Mouse (Mus musculus) heart, embryonic 11.5 days (tissue): Measurements from ENCODE around the gene Rtn4r. TPM values are rescaled to one million over a fixed set of nuclear protein-coding genes. Genes with fewer than 3 reads are reported as not detected.
A peak's percentile ranks its signal among the peaks of the same experiment; 100 is the strongest.

Experiments used
- ATAC-seq: fragments of 200-750 bp; cut with Nextera tagmentation; replicated peaks from 2 replicates; pipeline ENCODE4 v1.8.0; 2017; ENCODE audit warnings: moderate library complexity; ENCODE audit not compliant: insufficient number of reproducible peaks, low FRiP score, low TSS enrichment
- H3K27ac ChIP-seq: fragments of 300-500 bp; sonication (generic); 2 replicates; pipeline ENCODE4 v1.5.1; 2014; ENCODE audit warnings: mild to moderate bottlenecking, low read depth, low read length
- H3K27me3 ChIP-seq: fragments of 300-500 bp; sonication (generic); 2 replicates; pipeline ENCODE4 v1.6.1; 2014; ENCODE audit warnings: mild to moderate bottlenecking, low read length, mixed read lengths; ENCODE audit not compliant: control insufficient read depth, insufficient read depth
- H3K36me3 ChIP-seq: fragments of 300-500 bp; sonication (generic); 2 replicates; pipeline ENCODE4 v1.6.1; 2014; ENCODE audit warnings: mild to moderate bottlenecking, low read length, moderate library complexity, mixed read lengths; ENCODE audit not compliant: control insufficient read depth, insufficient read depth
- H3K4me1 ChIP-seq: fragments of 300-500 bp; sonication (generic); 2 replicates; pipeline ENCODE4 v1.6.1; 2014; ENCODE audit warnings: low read length; ENCODE audit not compliant: control insufficient read depth, insufficient read depth
- H3K4me2 ChIP-seq: fragments of 300-500 bp; sonication (generic); 2 replicates; pipeline ENCODE4 v1.6.1; 2014; ENCODE audit warnings: mild to moderate bottlenecking, moderate library complexity
- H3K4me3 ChIP-seq: fragments of 300-500 bp; sonication (generic); 2 replicates; pipeline ENCODE4 v1.5.1; 2014; ENCODE audit warnings: low read depth, low read length
- H3K9ac ChIP-seq: fragments of 300-500 bp; sonication (generic); 2 replicates; pipeline ENCODE4 v1.6.1; 2014; ENCODE audit warnings: mild to moderate bottlenecking, low read depth, low read length, moderate library complexity
- H3K9me3 ChIP-seq: fragments of 300-500 bp; sonication (generic); replicated peaks from 2 replicates; pipeline ENCODE4 v1.6.1; 2016; ENCODE audit warnings: low read length; ENCODE audit not compliant: control insufficient read depth
- WGBS: fragments of 180-500 bp; shearing (Covaris S2); extraction: QIAGEN DNeasy Blood & Tissue Kit; methylation state at CpG from one replicate; pipeline ENCODE4 v1.1.7; 2014; ENCODE audit not compliant: insufficient replicate concordance; 5-methylcytosine and 5-hydroxymethylcytosine counted together
- polyA plus RNA-seq: library from polyadenylated mRNA; unstranded; fragments of >200 nt; fragmentation: Nextera tagmentation; extraction: Ambion mirVana; gene quantifications from 2 replicates; pipeline ENCODE4 v1.2.1, GENCODE M21; 2014

The Rtn4r gene
- polyA plus RNA-seq, 1 experiment from 2014 or later: 0.26 TPM

DNA sequence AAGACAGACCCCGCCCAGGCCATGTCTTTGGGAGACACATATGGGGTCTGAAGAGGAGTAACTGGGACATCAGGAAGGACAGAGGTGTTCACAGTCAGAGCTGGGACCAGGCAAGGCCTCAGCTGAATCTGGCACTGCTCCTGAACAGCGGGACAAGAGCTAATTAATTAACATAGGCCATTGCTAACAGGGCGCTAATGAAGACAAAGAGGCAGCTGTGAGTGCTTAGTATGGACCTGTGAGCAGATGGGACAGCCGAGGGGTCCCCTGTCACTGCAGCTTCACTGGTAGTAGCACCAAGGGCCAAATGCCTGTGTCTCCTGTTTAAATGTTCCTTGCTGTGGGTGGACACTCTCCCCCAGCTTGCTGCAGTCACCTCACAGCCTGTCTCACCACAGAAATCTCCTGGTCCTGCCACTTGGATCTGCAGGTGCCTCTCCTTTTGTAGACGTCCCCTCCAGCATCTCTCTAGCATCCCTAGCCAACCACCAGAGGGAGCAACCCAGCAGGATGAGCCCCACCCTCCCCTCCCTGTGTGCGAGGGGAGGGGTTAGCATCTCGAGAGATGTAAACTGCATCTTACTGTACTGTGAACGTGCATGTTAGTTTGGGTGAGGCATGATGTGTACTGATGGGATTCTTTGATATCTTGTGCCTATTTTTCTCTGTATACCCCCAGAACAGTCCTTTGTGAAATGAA is 8.3 kb upstream of the Rtn4r start:
- no peak for ATAC-seq

DNA sequence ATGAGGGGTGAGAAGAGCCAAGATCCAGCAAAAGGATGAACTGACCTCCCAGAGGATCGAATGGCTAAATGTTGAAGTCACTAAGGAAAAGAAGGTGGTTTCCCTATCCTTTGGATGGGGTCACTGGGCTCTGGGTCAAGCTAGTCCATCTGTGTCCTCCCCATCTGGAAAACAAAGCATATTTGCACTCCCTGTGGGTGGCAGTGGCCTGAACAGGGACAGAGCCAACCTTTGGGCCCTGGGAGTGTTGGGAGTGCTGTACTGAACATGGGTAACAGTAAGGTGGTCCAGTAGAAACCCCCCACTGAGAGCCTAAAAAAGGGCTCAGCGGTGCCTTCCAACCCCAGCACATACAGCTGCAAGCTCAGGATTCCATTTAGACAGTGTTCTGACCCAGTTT is 4.7 kb upstream of the Rtn4r start:
- Histone ChIP-seq H3K4me1 (peaks cover 3% of the 10 kb centered on the region; the same call in 1 of the 2 replicates), H3K4me2 (no peak overlapping the region), H3K36me3 (no peaks in the 10 kb centered on the region), H3K9me3 (no peaks in the 10 kb centered on the region), H3K4me3 (no peak overlapping the region), H3K27me3 (peaks cover 35% of the 10 kb centered on the region), H3K27ac (no peak overlapping the region), H3K9ac (no peak overlapping the region)
- 73% methylated on average over 2 of the region's 2 CpGs for WGBS
- no peak for ATAC-seq

More for the DNA sequence above, 8.3 kb upstream of the Rtn4r start:
- H3K4me3 ChIP-seq: no peak overlapping the region
- no peaks in the 10 kb centered on the region for H3K4me1 ChIP-seq
- H3K27me3 ChIP-seq: peaks cover 2% of the 10 kb centered on the region
- no peaks in the 10 kb centered on the region for H3K9me3 ChIP-seq
- H3K27ac ChIP-seq: no peak overlapping the region
- H3K9ac ChIP-seq: no peak overlapping the region
- WGBS: 19% methylated on average over 8 of the region's 8 CpGs
- H3K36me3 ChIP-seq: no peaks in the 10 kb centered on the region
- no peak overlapping the region for H3K4me2 ChIP-seq

DNA sequence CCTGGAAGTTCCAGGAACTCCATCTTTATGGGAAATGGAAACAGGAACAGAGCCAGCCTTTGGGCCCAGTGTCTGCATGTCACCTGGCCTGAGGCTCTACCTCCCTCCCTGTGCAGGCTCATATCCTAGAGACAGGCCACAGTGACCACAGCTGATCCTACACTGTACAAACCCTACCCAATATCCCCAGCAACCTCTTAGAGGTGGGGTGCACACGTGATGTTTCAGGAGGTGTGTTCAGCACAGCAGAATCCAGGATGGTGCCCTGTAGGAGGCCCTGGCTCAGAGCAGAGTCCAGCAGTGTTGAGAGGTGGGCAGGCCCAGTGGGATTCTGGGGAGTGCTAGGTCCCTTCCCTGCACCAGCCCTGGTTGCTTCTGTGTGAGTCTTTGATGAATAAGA is 4.0 kb upstream of the Rtn4r start:
- no peaks in the 10 kb centered on the region for H3K36me3 ChIP-seq
- 45% methylated on average over 1 of the region's 1 CpGs for WGBS
- no peaks in the 10 kb centered on the region for H3K9me3 ChIP-seq
- no peak for ATAC-seq
- H3K4me1 ChIP-seq: peaks cover 3% of the 10 kb centered on the region; the same call in 1 of the 2 replicates
- no peak overlapping the region for H3K4me2 ChIP-seq
- H3K4me3 ChIP-seq: no peak overlapping the region
- no peak overlapping the region for H3K9ac ChIP-seq
- H3K27ac ChIP-seq: no peak overlapping the region
- peaks cover 43% of the 10 kb centered on the region for H3K27me3 ChIP-seq

DNA sequence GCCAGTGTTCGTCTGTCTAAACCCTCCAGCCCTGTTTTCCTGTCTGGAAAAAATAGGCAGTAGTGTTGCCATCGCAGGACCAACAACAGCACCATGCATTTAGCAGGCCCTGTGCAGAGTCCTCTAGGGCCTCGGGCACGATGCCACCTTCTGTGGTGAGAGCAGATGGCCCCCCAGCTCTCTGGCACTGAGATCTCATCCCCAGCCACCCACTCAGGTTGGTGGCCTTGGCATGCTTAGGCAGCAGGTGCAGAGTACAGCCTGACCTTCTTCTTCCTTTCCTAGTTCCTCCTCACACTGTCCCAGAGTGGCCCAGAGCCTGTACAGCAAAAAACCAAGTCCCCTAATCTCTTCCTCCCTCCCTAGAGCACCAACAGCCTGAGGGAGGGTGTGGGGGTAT is 3.4 kb upstream of the Rtn4r start:
- no peak overlapping the region for H3K27ac ChIP-seq
- 73% methylated on average over 4 of the region's 4 CpGs for WGBS
- peaks cover 48% of the 10 kb centered on the region for H3K27me3 ChIP-seq
- H3K4me2 ChIP-seq: no peak overlapping the region
- no peaks in the 10 kb centered on the region for H3K36me3 ChIP-seq
- no peak for ATAC-seq
- H3K9ac ChIP-seq: no peak overlapping the region
- no peaks in the 10 kb centered on the region for H3K9me3 ChIP-seq
- H3K4me1 ChIP-seq: peaks cover 3% of the 10 kb centered on the region; the same call in 1 of the 2 replicates
- H3K4me3 ChIP-seq: no peak overlapping the region

DNA sequence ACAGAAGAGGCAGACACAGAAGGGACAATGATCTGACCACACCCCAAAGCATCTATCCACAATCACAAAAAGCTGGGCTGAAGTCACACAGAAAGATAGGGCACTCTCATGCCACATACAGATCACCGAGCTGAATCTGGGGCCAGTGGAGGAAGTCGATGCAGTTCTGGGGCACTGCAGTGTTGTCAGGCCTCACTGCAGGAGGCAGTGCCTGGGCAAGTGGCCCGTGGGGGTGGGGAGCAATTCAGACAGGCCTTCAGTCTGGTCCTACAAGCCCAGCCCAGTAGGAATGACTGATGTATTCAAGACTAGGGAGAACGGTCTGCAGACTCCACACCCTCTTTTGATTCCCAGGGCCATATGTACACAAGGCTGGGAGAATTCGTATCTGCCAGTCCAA is 2.8 kb upstream of the Rtn4r start:
- no peaks in the 10 kb centered on the region for H3K9me3 ChIP-seq
- H3K36me3 ChIP-seq: no peaks in the 10 kb centered on the region
- no peak overlapping the region for H3K4me3 ChIP-seq
- no peak overlapping the region for H3K27ac ChIP-seq
- no peak for ATAC-seq
- no peak overlapping the region for H3K9ac ChIP-seq
- no peak overlapping the region for H3K4me2 ChIP-seq
- H3K4me1 ChIP-seq: peaks cover 3% of the 10 kb centered on the region; the same call in 1 of the 2 replicates
- 31% methylated on average over 5 of the region's 5 CpGs for WGBS
- H3K27me3 ChIP-seq: peaks cover 54% of the 10 kb centered on the region

DNA sequence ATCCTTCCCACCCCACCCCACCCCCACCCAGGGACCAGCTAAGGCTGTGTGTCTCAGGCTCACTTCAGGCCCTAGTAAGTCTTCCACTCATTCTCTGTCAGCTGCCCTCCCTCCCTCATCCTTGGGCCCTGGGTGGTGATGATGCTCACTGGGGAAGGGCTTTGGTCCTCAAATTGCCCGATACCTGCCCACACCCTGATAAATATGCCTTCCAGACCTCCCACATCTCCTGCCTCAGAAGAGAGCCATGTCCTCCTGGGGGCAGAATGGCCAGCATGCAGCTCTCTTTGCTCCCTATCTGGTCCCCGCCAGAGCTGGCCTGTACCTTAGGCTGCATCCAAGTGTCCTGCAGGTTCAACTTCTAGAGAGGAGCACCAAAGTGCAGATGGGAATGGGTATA is 2.3 kb upstream of the Rtn4r start:
- Histone ChIP-seq H3K9me3 (no peaks in the 10 kb centered on the region), H3K4me2 (no peak overlapping the region), H3K36me3 (no peaks in the 10 kb centered on the region), H3K27ac (no peak overlapping the region), H3K9ac (no peak overlapping the region), H3K4me3 (no peak overlapping the region), H3K4me1 (peaks cover 3% of the 10 kb centered on the region; the same call in 1 of the 2 replicates), H3K27me3 (peaks cover 55% of the 10 kb centered on the region)
- WGBS: 54% methylated on average over 2 of the region's 2 CpGs
- ATAC-seq: no peak

DNA sequence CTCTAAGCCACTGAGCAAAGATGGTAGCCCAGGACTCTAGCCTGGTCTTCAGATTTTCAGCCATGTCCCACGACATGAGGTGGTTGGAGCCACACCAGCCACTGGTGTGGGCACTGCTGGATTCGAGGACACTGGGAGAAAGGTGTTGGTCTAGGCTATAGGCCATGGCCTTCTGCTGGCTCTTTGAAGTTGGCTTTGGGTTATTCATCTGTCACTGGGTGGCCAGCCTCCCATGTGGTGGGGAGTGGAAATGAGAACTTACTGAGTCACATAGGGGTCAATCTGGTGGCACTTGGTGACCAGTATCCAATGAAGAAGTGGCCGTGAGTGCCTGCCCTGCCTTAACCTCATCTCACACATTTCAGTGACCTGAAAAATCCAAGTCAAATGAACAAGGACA is 1.2 kb upstream of the Rtn4r start:
- Histone ChIP-seq H3K9ac (no peak overlapping the region), H3K4me2 (no peak overlapping the region), H3K4me3 (no peak overlapping the region), H3K9me3 (no peaks in the 10 kb centered on the region), H3K4me1 (peaks cover 3% of the 10 kb centered on the region; the same call in 1 of the 2 replicates), H3K27ac (no peak overlapping the region), H3K36me3 (no peaks in the 10 kb centered on the region), H3K27me3 (peaks cover 64% of the 10 kb centered on the region)
- ATAC-seq: no peak
- 73% methylated on average over 3 of the region's 3 CpGs for WGBS

DNA sequence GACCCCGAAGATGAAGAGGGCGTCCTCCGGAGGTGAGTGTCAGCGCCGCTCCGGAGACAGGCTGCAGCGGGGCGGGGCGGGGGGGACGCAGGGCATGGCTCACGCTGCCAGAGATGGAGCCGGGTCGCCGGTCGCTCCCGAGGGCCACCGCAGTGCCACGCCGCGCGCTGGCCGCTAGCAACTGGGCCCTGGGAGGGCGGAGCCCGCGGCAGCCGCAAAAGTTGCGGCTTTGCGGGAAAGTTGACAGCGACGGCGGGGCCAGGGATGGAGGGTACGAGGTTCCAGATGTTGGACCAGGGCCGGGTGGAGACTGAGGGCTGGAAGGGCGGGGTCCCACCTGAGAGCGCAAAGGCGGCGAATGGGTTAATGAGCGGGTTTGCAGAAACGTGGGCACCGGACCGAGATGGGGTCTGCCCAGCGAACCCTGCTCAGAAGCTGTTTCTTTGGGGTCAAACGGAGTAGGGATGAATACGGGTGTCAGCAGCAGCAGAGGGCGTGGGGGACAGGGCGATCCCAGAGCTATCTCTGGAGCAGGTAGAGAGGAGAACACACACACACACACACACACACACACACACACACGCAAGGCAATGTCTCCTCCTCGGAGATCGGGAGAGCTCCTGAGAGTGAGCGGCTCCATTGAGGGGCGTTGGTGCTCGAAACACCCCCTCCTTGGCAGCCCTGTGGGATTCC is 575 bp downstream of the Rtn4r start:
- no peaks in the 10 kb centered on the region for H3K9me3 ChIP-seq
- H3K27me3 ChIP-seq: peaks cover 74% of the 10 kb centered on the region
- H3K36me3 ChIP-seq: no peaks in the 10 kb centered on the region
- H3K9ac ChIP-seq: peak overlapping the region; percentile 66; the same call in 1 of the 2 replicates
- peak overlapping the region; percentile 99 for H3K4me2 ChIP-seq
- H3K27ac ChIP-seq: no peak overlapping the region
- H3K4me1 ChIP-seq: peaks cover 3% of the 10 kb centered on the region; the same call in 1 of the 2 replicates
- peak overlapping the region; percentile 72 for H3K4me3 ChIP-seq
- 1% methylated on average over 49 of the region's 52 CpGs for WGBS
- peak; percentile 5; the same call in 1 of the 2 replicates for ATAC-seq
